Mouse (Mus musculus): Measurements from ENCODE around the gene Itgb4. TPM values are rescaled to one million over a fixed set of nuclear protein-coding genes. Genes with fewer than 3 reads are reported as not detected.

Gene Itgb4
- polyA plus RNA-seq, 1 experiment from 2014 or later, result 15.7 TPM

Other genes starting within 250 kb of the Itgb4 start
- 23.6 and 28.1 TPM in 2 replicates for gene Tmem94, start 209.3 kb upstream of the Itgb4 start, polyA plus RNA-seq (2015; fragmentation: Nextera tagmentation; extraction: Ambion mirVana)
- 16.5 and 17.9 TPM in 2 replicates for gene Caskin2, start 161.1 kb upstream of the Itgb4 start, polyA plus RNA-seq (2015; fragmentation: Nextera tagmentation; extraction: Ambion mirVana)
- gene Tsen54, start 160.0 kb upstream of the Itgb4 start, polyA plus RNA-seq (2015; fragmentation: Nextera tagmentation; extraction: Ambion mirVana), result 29.5 and 31.3 TPM in 2 replicates
- gene Llgl2, start 150.7 kb upstream of the Itgb4 start, polyA plus RNA-seq (2015; fragmentation: Nextera tagmentation; extraction: Ambion mirVana), result 22.4 and 23.1 TPM in 2 replicates
- 0.47 TPM in 2 replicates for gene Myo15b, start 116.3 kb upstream of the Itgb4 start, polyA plus RNA-seq (2015; fragmentation: Nextera tagmentation; extraction: Ambion mirVana)
- 19.6 and 27.4 TPM in 2 replicates for gene Smim5, start 74.7 kb upstream of the Itgb4 start, polyA plus RNA-seq (2015; fragmentation: Nextera tagmentation; extraction: Ambion mirVana)
- gene Smim6, start 62.7 kb upstream of the Itgb4 start, polyA plus RNA-seq (2015; fragmentation: Nextera tagmentation; extraction: Ambion mirVana), result 1.0 and 1.7 TPM in 2 replicates
- gene Sap30bp, start 41.4 kb upstream of the Itgb4 start, polyA plus RNA-seq (2015; fragmentation: Nextera tagmentation; extraction: Ambion mirVana), result 31.3 and 36.1 TPM in 2 replicates
- 17.0 and 17.6 TPM in 2 replicates for gene Recql5, start 41.2 kb upstream of the Itgb4 start, polyA plus RNA-seq (2015; fragmentation: Nextera tagmentation; extraction: Ambion mirVana)
- gene Galk1, start 38.0 kb downstream of the Itgb4 start, polyA plus RNA-seq (2015; fragmentation: Nextera tagmentation; extraction: Ambion mirVana), result 174 and 194 TPM in 2 replicates
- gene H3f3b, start 53.3 kb downstream of the Itgb4 start, polyA plus RNA-seq (2015; fragmentation: Nextera tagmentation; extraction: Ambion mirVana), result 1,660 and 1,740 TPM in 2 replicates
- 34.7 and 35.1 TPM in 2 replicates for gene Unk, start 55.6 kb downstream of the Itgb4 start, polyA plus RNA-seq (2015; fragmentation: Nextera tagmentation; extraction: Ambion mirVana)
- 6.5 and 8.8 TPM in 2 replicates for gene Unc13d, start 103.3 kb downstream of the Itgb4 start, polyA plus RNA-seq (2015; fragmentation: Nextera tagmentation; extraction: Ambion mirVana)
- gene Wbp2, start 112.3 kb downstream of the Itgb4 start, polyA plus RNA-seq (2015; fragmentation: Nextera tagmentation; extraction: Ambion mirVana), result 61.6 and 75.5 TPM in 2 replicates
- 31.2 and 42.4 TPM in 2 replicates for gene Trim47, start 152.5 kb downstream of the Itgb4 start, polyA plus RNA-seq (2015; fragmentation: Nextera tagmentation; extraction: Ambion mirVana)
- 4.1 and 4.5 TPM in 2 replicates for gene Trim65, start 156.4 kb downstream of the Itgb4 start, polyA plus RNA-seq (2015; fragmentation: Nextera tagmentation; extraction: Ambion mirVana)
- gene Mrpl38, start 164.2 kb downstream of the Itgb4 start, polyA plus RNA-seq (2015; fragmentation: Nextera tagmentation; extraction: Ambion mirVana), result 83.9 and 85.5 TPM in 2 replicates
- 36.4 and 38.3 TPM in 2 replicates for gene Fbf1, start 193.5 kb downstream of the Itgb4 start, polyA plus RNA-seq (2015; fragmentation: Nextera tagmentation; extraction: Ambion mirVana)
- gene Ten1, start 224.1 kb downstream of the Itgb4 start, polyA plus RNA-seq (2015; fragmentation: Nextera tagmentation; extraction: Ambion mirVana), result 80.8 and 86.6 TPM in 2 replicates
- 31.3 and 32.0 TPM in 2 replicates for gene Acox1, start 224.3 kb downstream of the Itgb4 start, polyA plus RNA-seq (2015; fragmentation: Nextera tagmentation; extraction: Ambion mirVana)